Mouse (Mus musculus) cerebellum, postnatal 14 days (tissue): ENCODE data around the gene Slc2a5.

ENCODE experiments used
- DNase-seq, 2 experiments: peaks; one replicate each; pipeline ENCODE4 v3.0.0; 2021; ENCODE audit warnings: mixed read lengths in 2 of 2

Gene Slc2a5

GRCm38 (mm10) chr4:150146286-150146685, 27.2 kb downstream of the Slc2a5 start:
- no peak for DNase-seq

- DNase-seq = no peak
Observed at GRCm38 (mm10) chr4:150151045-150151444, 32.0 kb downstream of the Slc2a5 start.

- no peak for DNase-seq
Observed at GRCm38 (mm10) chr4:150152483-150152882, 33.4 kb downstream of the Slc2a5 start.

GRCm38 (mm10) chr4:150155301-150155700, 36.2 kb downstream of the Slc2a5 start:
- DNase-seq = no peak

- no peak for DNase-seq
Observed at GRCm38 (mm10) chr4:150155731-150156130, 36.6 kb downstream of the Slc2a5 start.

- DNase-seq = no peak
Observed at GRCm38 (mm10) chr4:150157348-150157882, 38.3 kb downstream of the Slc2a5 start.

- no peak for DNase-seq
Observed at GRCm38 (mm10) chr4:150159458-150159857, 40.4 kb downstream of the Slc2a5 start.

GRCm38 (mm10) chr4:150162561-150163169, 43.6 kb downstream of the Slc2a5 start:
- no peak for DNase-seq

- DNase-seq = no peak
Observed at GRCm38 (mm10) chr4:150164875-150165274, 45.8 kb downstream of the Slc2a5 start.

- no peak for DNase-seq
Observed at GRCm38 (mm10) chr4:150168406-150168805, 49.3 kb downstream of the Slc2a5 start.

GRCm38 (mm10) chr4:150172107-150172506, 53.0 kb downstream of the Slc2a5 start:
- DNase-seq = no peak

- DNase-seq = peak; percentile 74 to 76
Observed at GRCm38 (mm10) chr4:150173281-150173680, 54.2 kb downstream of the Slc2a5 start.

GRCm38 (mm10) chr4:150174027-150174426, 54.9 kb downstream of the Slc2a5 start:
- peak in 1 of 2 experiments; percentile 37 for DNase-seq

- DNase-seq = peak; percentile 67 to 68
Observed at GRCm38 (mm10) chr4:150176535-150176934, 57.5 kb downstream of the Slc2a5 start.

GRCm38 (mm10) chr4:150177122-150177521, 58.0 kb downstream of the Slc2a5 start:
- no peak for DNase-seq

- no peak for DNase-seq
Observed at GRCm38 (mm10) chr4:150178131-150178530, 59.0 kb downstream of the Slc2a5 start.

- no peak for DNase-seq
Observed at GRCm38 (mm10) chr4:150181304-150181703, 62.2 kb downstream of the Slc2a5 start.

GRCm38 (mm10) chr4:150188236-150188635, 69.2 kb downstream of the Slc2a5 start:
- DNase-seq = no peak

- DNase-seq = no peak
Observed at GRCm38 (mm10) chr4:150192199-150192598, 73.1 kb downstream of the Slc2a5 start.
